Mouse (Mus musculus): ENCODE results near the gene Med13. TPM values are rescaled to one million over a fixed set of nuclear protein-coding genes. Genes with fewer than 3 reads are reported as not detected.

Med13 gene
- total RNA-seq (2023): 74.6 TPM

DNA sequence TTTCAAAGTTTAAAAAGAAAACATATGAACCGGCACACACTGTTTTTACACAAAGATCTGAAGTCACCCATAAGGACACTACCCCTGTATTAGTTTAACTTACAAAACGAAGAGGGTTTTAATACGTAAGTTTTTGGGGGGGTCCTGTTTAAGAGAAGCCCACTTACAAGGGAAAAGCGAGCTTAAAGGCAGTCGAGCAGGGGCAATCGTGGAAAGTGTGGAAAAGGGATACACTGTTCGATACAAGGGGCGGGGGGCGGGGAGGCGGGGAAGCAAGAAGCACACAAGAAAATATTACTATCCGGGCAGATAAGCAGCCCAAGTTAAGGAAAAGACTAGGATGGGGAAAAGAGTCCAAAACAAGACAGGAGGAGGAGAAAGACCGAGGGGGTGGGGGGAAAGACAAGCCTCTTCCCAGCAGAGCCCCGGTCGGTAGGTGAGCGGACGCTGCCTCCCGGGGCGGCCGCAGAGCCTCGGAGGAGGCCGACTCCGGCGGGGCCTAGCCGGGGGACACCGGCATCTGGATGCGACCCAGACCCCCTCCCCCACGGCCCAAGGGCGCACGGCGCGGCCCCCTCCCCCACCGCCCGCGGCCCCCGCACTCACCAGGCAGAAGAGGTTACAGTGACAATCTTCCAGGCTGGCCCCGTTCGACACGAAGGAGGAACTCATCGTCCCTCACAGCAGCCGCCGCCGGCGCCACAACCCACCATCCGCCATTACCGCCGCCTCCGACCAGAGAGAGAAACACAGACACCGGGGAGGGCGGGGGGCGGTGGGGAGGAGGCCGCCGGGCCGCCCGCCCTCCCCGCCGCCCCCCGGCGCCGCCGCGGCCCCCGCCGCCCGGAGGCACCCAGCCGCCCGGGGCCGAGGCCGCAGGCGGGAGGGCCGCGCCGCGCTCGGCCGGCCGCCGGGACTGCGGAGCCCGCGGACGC is at the start of gene Med13:
TSS of gene Med13 (minus strand) at position 749 of the 935 bp plus-strand sequence.

GRCm38 (mm10) chr11:86257460-86258076 is 99.8 kb downstream of the Med13 start, which contains the start of gene Ints2:
Ints2 (minus strand) TSS chr11:86257575.

Other genes with a start within 250 kb of the Med13 start
- gene Brip1, start 156.4 kb downstream of the Med13 start, total RNA-seq (2023): 0.83 TPM
- gene Ints2, start 100.0 kb downstream of the Med13 start, total RNA-seq (2023): 21.4 TPM
- 50.9 TPM for gene Rnft1, start 127.1 kb upstream of the Med13 start, total RNA-seq (2023)
- gene Rps6kb1, start 187.2 kb upstream of the Med13 start, total RNA-seq (2023): 61.8 TPM
- 5.7 TPM for gene Tubd1, start 187.4 kb upstream of the Med13 start, total RNA-seq (2023)

Data from CD8-positive naive resting alpha-beta T cell, adult 57 days (primary cell).